Mouse (Mus musculus) urinary bladder, postnatal 25 days (tissue): Measurements from ENCODE around the gene Plekhg3.

Experiments
- DNase-seq: peaks from one replicate; pipeline ENCODE4 v3.0.0; 2022; ENCODE audit warnings: low spot score

Plekhg3 gene

DNA sequence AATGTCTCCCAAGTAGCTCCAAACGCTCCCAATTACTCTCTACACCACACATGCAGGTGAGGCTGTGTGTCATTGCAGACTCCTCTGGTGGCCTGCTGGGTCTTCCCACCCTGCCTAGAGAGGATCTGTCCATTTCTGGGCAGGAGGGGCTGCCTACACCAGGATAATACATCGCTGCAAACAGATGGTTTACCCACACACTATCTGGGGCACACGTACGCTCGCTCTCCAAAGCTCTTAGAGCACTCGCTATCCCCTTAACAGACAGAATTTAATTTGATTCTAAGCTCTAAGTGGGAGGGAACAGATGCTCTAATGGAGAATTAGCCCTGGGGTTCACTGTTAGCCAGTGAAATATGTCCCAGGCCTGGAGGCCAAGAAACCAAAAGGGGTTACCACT lies 92.7 kb downstream of the Plekhg3 start:
- no peak for DNase-seq
